Mouse (Mus musculus): ENCODE data around the gene Gbf1. TPM values are rescaled to one million over a fixed set of nuclear protein-coding genes. Genes with fewer than 3 reads are reported as not detected.

The Gbf1 gene
- polyA plus RNA-seq, 1 experiment, result 71.0 TPM

- no peak for DNase-seq (ENCODE audit: low read depth)
Measured at GRCm38 (mm10) chr19:46223118-46223517, 70.8 kb downstream of the Gbf1 start.

GRCm38 (mm10) chr19:46224882-46225281 lies 72.6 kb downstream of the Gbf1 start:
- DNase-seq (ENCODE audit: low read depth), result no peak

GRCm38 (mm10) chr19:46225506-46225905 lies 73.2 kb downstream of the Gbf1 start:
- DNase-seq (ENCODE audit: low read depth), result no peak

GRCm38 (mm10) chr19:46226295-46226694 lies 74.0 kb downstream of the Gbf1 start:
- no peak for DNase-seq (ENCODE audit: low read depth)

- no peak for DNase-seq (ENCODE audit: low read depth)
Measured at GRCm38 (mm10) chr19:46227300-46227699, 75.0 kb downstream of the Gbf1 start.

GRCm38 (mm10) chr19:46234450-46234849 lies 82.1 kb downstream of the Gbf1 start:
- no peak for DNase-seq (ENCODE audit: low read depth)

- DNase-seq (ENCODE audit: low read depth), result no peak
Measured at GRCm38 (mm10) chr19:46236658-46237057, 84.3 kb downstream of the Gbf1 start.

GRCm38 (mm10) chr19:46240246-46240645 lies 87.9 kb downstream of the Gbf1 start:
- no peak for DNase-seq (ENCODE audit: low read depth)

- DNase-seq (ENCODE audit: low read depth), result no peak
Measured at GRCm38 (mm10) chr19:46242416-46242815, 90.1 kb downstream of the Gbf1 start.

GRCm38 (mm10) chr19:46244628-46245027 lies 92.3 kb downstream of the Gbf1 start:
- no peak for DNase-seq (ENCODE audit: low read depth)

GRCm38 (mm10) chr19:46248991-46249390 lies 96.7 kb downstream of the Gbf1 start:
- DNase-seq (ENCODE audit: low read depth), result no peak

GRCm38 (mm10) chr19:46254163-46254752 lies 101.9 kb downstream of the Gbf1 start:
- no peak for DNase-seq (ENCODE audit: low read depth)

GRCm38 (mm10) chr19:46264762-46265161 lies 112.5 kb downstream of the Gbf1 start:
- no peak for DNase-seq (ENCODE audit: low read depth)

- DNase-seq (ENCODE audit: low read depth), result no peak
Measured at GRCm38 (mm10) chr19:46275307-46275706, 123.0 kb downstream of the Gbf1 start.

GRCm38 (mm10) chr19:46282081-46282849 lies 130.0 kb downstream of the Gbf1 start:
- no peak for DNase-seq (ENCODE audit: low read depth)

- no peak for DNase-seq (ENCODE audit: low read depth)
Measured at GRCm38 (mm10) chr19:46284686-46285085, 132.4 kb downstream of the Gbf1 start.

- DNase-seq (ENCODE audit: low read depth), result no peak
Measured at GRCm38 (mm10) chr19:46285631-46286030, 133.3 kb downstream of the Gbf1 start.

GRCm38 (mm10) chr19:46286047-46286446 lies 133.7 kb downstream of the Gbf1 start:
- DNase-seq (ENCODE audit: low read depth), result no peak

- no peak for DNase-seq (ENCODE audit: low read depth)
Measured at GRCm38 (mm10) chr19:46286926-46287325, 134.6 kb downstream of the Gbf1 start.

GRCm38 (mm10) chr19:46287566-46287965 lies 135.3 kb downstream of the Gbf1 start:
- DNase-seq (ENCODE audit: low read depth), result no peak

GRCm38 (mm10) chr19:46290535-46291105 lies 138.3 kb downstream of the Gbf1 start:
- DNase-seq (ENCODE audit: low read depth), result no peak

GRCm38 (mm10) chr19:46296938-46297337 lies 144.6 kb downstream of the Gbf1 start:
- DNase-seq (ENCODE audit: low read depth), result no peak
